24 mouse cellular contexts compared by ENCODE assay signal in genomic region chr8:104350047-104350446, GRCm38 (mm10). TPM values are rescaled to one million over a fixed set of nuclear protein-coding genes. Genes with fewer than 3 reads are reported as not detected.
"Had no signal": no experiment of that assay in that cellular context is flagged by ENCODE, and none has a peak within 500 bp of the region (broad histone marks: within the 10 kb centered on the region; RNA-seq: fewer than 3 reads in every experiment).

No protein-coding gene starts in this region.

- H3K27me3 ChIP-seq: lung, embryonic 15.5 days; midbrain, embryonic 12.5 days; neural tube, embryonic 13.5 days; neural tube, embryonic 15.5 days; stomach, embryonic 15.5 days had no signal

- H3K9ac ChIP-seq: lung, embryonic 15.5 days; midbrain, embryonic 12.5 days; neural tube, embryonic 13.5 days; neural tube, embryonic 15.5 days; stomach, embryonic 15.5 days had no signal

- H3K4me2 ChIP-seq: lung, embryonic 15.5 days; midbrain, embryonic 12.5 days; neural tube, embryonic 13.5 days; neural tube, embryonic 15.5 days; stomach, embryonic 15.5 days had no signal

- ATAC-seq: midbrain, embryonic 16.5 days had no signal

- H3K4me3 ChIP-seq: lung, embryonic 15.5 days; midbrain, embryonic 10.5 days; midbrain, embryonic 12.5 days; myocyte; neural tube, embryonic 13.5 days; neural tube, embryonic 15.5 days; stomach, embryonic 15.5 days had no signal

- H3K27ac ChIP-seq: lung, embryonic 15.5 days; midbrain, embryonic 10.5 days; midbrain, embryonic 12.5 days; neural tube, embryonic 13.5 days; neural tube, embryonic 15.5 days; stomach, embryonic 15.5 days had no signal

- H3K9me3 ChIP-seq: lung, embryonic 15.5 days; midbrain, embryonic 10.5 days; midbrain, embryonic 12.5 days; neural tube, embryonic 13.5 days; neural tube, embryonic 15.5 days; stomach, embryonic 15.5 days had no signal

- H3K4me1 ChIP-seq: lung, embryonic 15.5 days; neural tube, embryonic 15.5 days; stomach, embryonic 15.5 days had no signal

- DNase-seq: lung, adult 18-20 months; lung, postnatal 10 days; lung, postnatal 4 days; midbrain, embryonic 14.5 days; retina, postnatal 1 day; right cerebral cortex, adult 18-20 months; right cerebral cortex, postnatal 25 days; right cerebral cortex, postnatal 4 days; spleen, adult 18-20 months; thymus, adult 18-20 months; thymus, postnatal 14 days; thymus, postnatal 36 days had no signal

RNA-seq across cellular contexts. Expression of gene Cmtm2b, which starts 28.0 kb away (rescaled TPM):
- polyA plus RNA-seq: liver, embryonic 16.5 days; lung, embryonic 15.5 days; midbrain, embryonic 10.5 days; midbrain, embryonic 12.5 days; midbrain, embryonic 14.5 days; midbrain, embryonic 16.5 days; myocyte; neural tube, embryonic 11.5 days; neural tube, embryonic 13.5 days; neural tube, embryonic 15.5 days; small intestine, adult 2 months; stomach, embryonic 15.5 days; thymus, postnatal 0 days had no signal

RNA-seq across cellular contexts. Expression of gene Gm11020, which starts 28.7 kb away (rescaled TPM):
- polyA plus RNA-seq: liver, embryonic 16.5 days; lung, embryonic 15.5 days; midbrain, embryonic 10.5 days; midbrain, embryonic 12.5 days; midbrain, embryonic 14.5 days; midbrain, embryonic 16.5 days; myocyte; neural tube, embryonic 11.5 days; neural tube, embryonic 13.5 days; neural tube, embryonic 15.5 days; small intestine, adult 2 months; stomach, embryonic 15.5 days; thymus, postnatal 0 days had no signal

RNA-seq across cellular contexts. Expression of gene Cmtm1, which starts 40.1 kb away (rescaled TPM):
- polyA plus RNA-seq: liver, embryonic 16.5 days; lung, embryonic 15.5 days; midbrain, embryonic 10.5 days; midbrain, embryonic 12.5 days; midbrain, embryonic 14.5 days; midbrain, embryonic 16.5 days; myocyte; neural tube, embryonic 11.5 days; neural tube, embryonic 13.5 days; neural tube, embryonic 15.5 days; small intestine, adult 2 months; stomach, embryonic 15.5 days; thymus, postnatal 0 days had no signal

RNA-seq across cellular contexts. Expression of gene Gm45711, which starts 40.2 kb away (rescaled TPM):
- polyA plus RNA-seq: liver, embryonic 16.5 days; lung, embryonic 15.5 days; midbrain, embryonic 10.5 days; midbrain, embryonic 12.5 days; midbrain, embryonic 14.5 days; midbrain, embryonic 16.5 days; myocyte; neural tube, embryonic 11.5 days; neural tube, embryonic 13.5 days; neural tube, embryonic 15.5 days; small intestine, adult 2 months; stomach, embryonic 15.5 days; thymus, postnatal 0 days had no signal
